Mouse (Mus musculus): ENCODE results near the gene Kank2. TPM values are rescaled to one million over a fixed set of nuclear protein-coding genes. Genes with fewer than 3 reads are reported as not detected.

Kank2 gene
- polyA plus RNA-seq, 1 experiment from 2014 or later: 2.8 TPM

- Histone ChIP-seq H3K4me2 (ENCODE audit: low read depth, low read length) (no peak overlapping the region), H3K27me3 (ENCODE audit: insufficient read depth, low read length) (no peaks in the 10 kb centered on the region), H3K9me3 (ENCODE audit: low read length) (no peaks in the 10 kb centered on the region), H3K4me3 (ENCODE audit: low read depth, low read length) (no peak overlapping the region), H3K27ac (ENCODE audit: low read depth) (peak overlapping the region; percentile 55), H3K9ac (replicated peaks) (no peak overlapping the region), H3K4me1 (ENCODE audit: insufficient read depth) (peaks cover 3% of the 10 kb centered on the region; the same call in 1 of the 2 replicates), H3K36me3 (replicated peaks; ENCODE audit: insufficient read depth, low read length) (peaks cover 80% of the 10 kb centered on the region)
- 75% methylated on average over 14 of the region's 14 CpGs for WGBS (ENCODE audit: insufficient replicate concordance)
- ATAC-seq (no peak), DNase-seq (no peak)
- no peak for TF ChIP-seq EP300 (IDR thresholded peaks at IDR 0.05; ENCODE audit: low read depth)
- no peak for TF ChIP-seq CTCF (IDR thresholded peaks at IDR 0.05; ENCODE audit: low read depth)
These were observed 63.4 kb downstream of the Kank2 start for GRCm38 (mm10) chr9:21735126-21735525.

- H3K27me3 ChIP-seq (ENCODE audit: insufficient read depth, low read length): no peaks in the 10 kb centered on the region
- 92% methylated on average over 7 of the region's 7 CpGs for WGBS (ENCODE audit: insufficient replicate concordance)
- no peaks in the 10 kb centered on the region for H3K9me3 ChIP-seq (ENCODE audit: low read length)
- no peak overlapping the region for H3K9ac ChIP-seq (replicated peaks)
- no peak overlapping the region for H3K4me2 ChIP-seq (ENCODE audit: low read depth, low read length)
- ATAC-seq: no peak
- no peak overlapping the region for H3K4me3 ChIP-seq (ENCODE audit: low read depth, low read length)
- no peak for DNase-seq
- H3K4me1 ChIP-seq (ENCODE audit: insufficient read depth): peaks cover 11% of the 10 kb centered on the region
- TF ChIP-seq EP300 (IDR thresholded peaks at IDR 0.05; ENCODE audit: low read depth) (no peak), CTCF (IDR thresholded peaks at IDR 0.05; ENCODE audit: low read depth) (no peak)
- peaks cover 73% of the 10 kb centered on the region for H3K36me3 ChIP-seq (replicated peaks; ENCODE audit: insufficient read depth, low read length)
- H3K27ac ChIP-seq (ENCODE audit: low read depth): no peak overlapping the region
These were observed 64.6 kb downstream of the Kank2 start for GRCm38 (mm10) chr9:21733989-21734388.

GRCm38 (mm10) chr9:21733446-21733845 lies 65.1 kb downstream of the Kank2 start:
- 93% methylated on average over 17 of the region's 17 CpGs for WGBS (ENCODE audit: insufficient replicate concordance)
- Histone ChIP-seq H3K9ac (replicated peaks) (no peak overlapping the region), H3K36me3 (replicated peaks; ENCODE audit: insufficient read depth, low read length) (peaks cover 70% of the 10 kb centered on the region), H3K4me1 (ENCODE audit: insufficient read depth) (peaks cover 16% of the 10 kb centered on the region), H3K27ac (ENCODE audit: low read depth) (no peak overlapping the region), H3K4me3 (ENCODE audit: low read depth, low read length) (no peak overlapping the region), H3K27me3 (ENCODE audit: insufficient read depth, low read length) (no peaks in the 10 kb centered on the region), H3K4me2 (ENCODE audit: low read depth, low read length) (no peak overlapping the region), H3K9me3 (ENCODE audit: low read length) (no peaks in the 10 kb centered on the region)
- ATAC-seq: no peak
- DNase-seq: no peak
- TF ChIP-seq EP300 (IDR thresholded peaks at IDR 0.05; ENCODE audit: low read depth): no peak
- no peak for TF ChIP-seq CTCF (IDR thresholded peaks at IDR 0.05; ENCODE audit: low read depth)

- peaks cover 59% of the 10 kb centered on the region for H3K36me3 ChIP-seq (replicated peaks; ENCODE audit: insufficient read depth, low read length)
- H3K4me2 ChIP-seq (ENCODE audit: low read depth, low read length): no peak overlapping the region
- H3K27me3 ChIP-seq (ENCODE audit: insufficient read depth, low read length): no peaks in the 10 kb centered on the region
- no peak for ATAC-seq
- TF ChIP-seq CTCF (IDR thresholded peaks at IDR 0.05; ENCODE audit: low read depth) (no peak), EP300 (IDR thresholded peaks at IDR 0.05; ENCODE audit: low read depth) (no peak)
- H3K4me1 ChIP-seq (ENCODE audit: insufficient read depth): peaks cover 26% of the 10 kb centered on the region
- WGBS (ENCODE audit: insufficient replicate concordance): 89% methylated on average over 9 of the region's 9 CpGs
- no peaks in the 10 kb centered on the region for H3K9me3 ChIP-seq (ENCODE audit: low read length)
- no peak overlapping the region for H3K9ac ChIP-seq (replicated peaks)
- H3K27ac ChIP-seq (ENCODE audit: low read depth): no peak overlapping the region
- H3K4me3 ChIP-seq (ENCODE audit: low read depth, low read length): no peak overlapping the region
- no peak for DNase-seq
These were observed 66.3 kb downstream of the Kank2 start for GRCm38 (mm10) chr9:21732288-21732687.

GRCm38 (mm10) chr9:21729264-21729663 lies 69.3 kb downstream of the Kank2 start:
- no peak for DNase-seq
- H3K4me2 ChIP-seq (ENCODE audit: low read depth, low read length): no peak overlapping the region
- no peak overlapping the region for H3K9ac ChIP-seq (replicated peaks)
- no peak overlapping the region for H3K4me3 ChIP-seq (ENCODE audit: low read depth, low read length)
- 75% methylated on average over 7 of the region's 7 CpGs for whole genome bisulfite sequencing (ENCODE audit: insufficient replicate concordance)
- no peak for ATAC-seq
- H3K27ac ChIP-seq (ENCODE audit: low read depth): peak overlapping the region; percentile 96
- TF ChIP-seq CTCF (IDR thresholded peaks at IDR 0.05; ENCODE audit: low read depth) (no peak), EP300 (IDR thresholded peaks at IDR 0.05; ENCODE audit: low read depth) (no peak)
- H3K27me3 ChIP-seq (ENCODE audit: insufficient read depth, low read length): no peaks in the 10 kb centered on the region
- H3K9me3 ChIP-seq (ENCODE audit: low read length): no peaks in the 10 kb centered on the region
- H3K4me1 ChIP-seq (ENCODE audit: insufficient read depth): peaks cover 43% of the 10 kb centered on the region
- peaks cover 36% of the 10 kb centered on the region for H3K36me3 ChIP-seq (replicated peaks; ENCODE audit: insufficient read depth, low read length)

GRCm38 (mm10) chr9:21728261-21728832 lies 70.2 kb downstream of the Kank2 start:
- H3K36me3 ChIP-seq (replicated peaks; ENCODE audit: insufficient read depth, low read length): peaks cover 27% of the 10 kb centered on the region
- TF ChIP-seq CTCF (IDR thresholded peaks at IDR 0.05; ENCODE audit: low read depth) (no peak), EP300 (IDR thresholded peaks at IDR 0.05; ENCODE audit: low read depth) (no peak)

More at GRCm38 (mm10) chr9:21728261-21728832, 70.2 kb downstream of the Kank2 start:
- H3K4me1 ChIP-seq (ENCODE audit: insufficient read depth): peaks cover 43% of the 10 kb centered on the region
- no peak overlapping the region for H3K4me3 ChIP-seq (ENCODE audit: low read depth, low read length)
- DNase-seq: no peak
- ATAC-seq: no peak
- no peaks in the 10 kb centered on the region for H3K9me3 ChIP-seq (ENCODE audit: low read length)
- no peaks in the 10 kb centered on the region for H3K27me3 ChIP-seq (ENCODE audit: insufficient read depth, low read length)
- no peak overlapping the region for H3K4me2 ChIP-seq (ENCODE audit: low read depth, low read length)
- H3K9ac ChIP-seq (replicated peaks): no peak overlapping the region
- 64% methylated on average over 10 of the region's 10 CpGs for WGBS (ENCODE audit: insufficient replicate concordance)
- H3K27ac ChIP-seq (ENCODE audit: low read depth): peak overlapping the region; percentile 96
